Mouse (Mus musculus): ENCODE results near the gene Pla2g4a.

- TF ChIP-seq CTCF (IDR thresholded peaks at IDR 0.05; ENCODE audit: control insufficient read depth, insufficient read depth, low read length) (no peak), POLR2A (IDR thresholded peaks at IDR 0.05; ENCODE audit: borderline replicate concordance, control insufficient read depth, low read depth, low read length) (no peak)
Measured at GRCm38 (mm10) chr1:149940301-149940700, 20.8 kb downstream of the Pla2g4a start.

All from bone marrow, adult 2 months (tissue).